Mouse (Mus musculus) mature B cell (primary cell): ENCODE measurements around the gene Lrrc46.

ENCODE experiments used
- in situ Hi-C: fragments of 300-500 bp; cut with MboI; formaldehyde crosslinking; loops from 2 replicates; pipeline ENCODE4 v1.14.3; 2019

The Lrrc46 gene

GRCm38 (mm10) chr11:97013121-97013670 lies 28.0 kb downstream of the Lrrc46 start, which contains the start of gene Sp6:
Gene Sp6, plus strand, starts transcription at chr11:97013394.
- in situ Hi-C loops, result no loop called here

GRCm38 (mm10) chr11:97009198-97009790 lies 31.9 kb downstream of the Lrrc46 start:
- in situ Hi-C loops, result no loop called here

- in situ Hi-C loops, result no loop called here
Measured at GRCm38 (mm10) chr11:97007093-97007794, 34.0 kb downstream of the Lrrc46 start.

GRCm38 (mm10) chr11:97003170-97003569 lies 38.0 kb downstream of the Lrrc46 start:
- in situ Hi-C loops, result no loop called here

GRCm38 (mm10) chr11:96997380-96997956 lies 43.7 kb downstream of the Lrrc46 start:
- in situ Hi-C loops, result no loop called here

GRCm38 (mm10) chr11:96996773-96997379 lies 44.3 kb downstream of the Lrrc46 start:
- in situ Hi-C loops, result no loop called here

GRCm38 (mm10) chr11:96995836-96996772 lies 45.1 kb downstream of the Lrrc46 start:
- in situ Hi-C loops, result no loop called here

GRCm38 (mm10) chr11:96995031-96995430 lies 46.2 kb downstream of the Lrrc46 start:
- in situ Hi-C loops, result no loop called here

- in situ Hi-C loops, result no loop called here
Measured at GRCm38 (mm10) chr11:96992722-96993311, 48.4 kb downstream of the Lrrc46 start.

GRCm38 (mm10) chr11:96991501-96991900 lies 49.7 kb downstream of the Lrrc46 start:
- in situ Hi-C loops, result no loop called here

GRCm38 (mm10) chr11:96987873-96988655 lies 53.1 kb downstream of the Lrrc46 start:
- in situ Hi-C loops, result no loop called here

GRCm38 (mm10) chr11:96986463-96986862 lies 54.7 kb downstream of the Lrrc46 start:
- in situ Hi-C loops, result no loop called here

GRCm38 (mm10) chr11:96984903-96985302 lies 56.3 kb downstream of the Lrrc46 start:
- in situ Hi-C loops, result loop anchor here (5.0 kb wide), 1 partner anchor 42 kb away; the partner anchor contains the start of gene Scrn2
